Mouse (Mus musculus) frontal cortex, adult 2 months (tissue): ENCODE results near the gene Gm9972. TPM values are rescaled to one million over a fixed set of nuclear protein-coding genes. Genes with fewer than 3 reads are reported as not detected.

Experiments
- DNase-seq, 2 experiments: peaks; one replicate each; pipeline ENCODE4 v3.0.0; 2022; ENCODE audit warnings: low spot score in 1 of 2; ENCODE audit errors: extremely low spot score in 1 of 2
- polyA plus RNA-seq: library from polyadenylated mRNA; depleted of rRNA; stranded (reverse); fragments of >200 nt; gene quantifications from 2 replicates; pipeline ENCODE4 v1.2.3, GENCODE M21; 2012; rRNA removed

The Gm9972 gene
- polyA plus RNA-seq: not detected in 2 replicates

GRCm38 (mm10) chr11:43035446-43035845 lies at the start of gene Gm9972:
Gm9972 (plus strand) TSS chr11:43035746.
- DNase-seq: no peak

DNA sequence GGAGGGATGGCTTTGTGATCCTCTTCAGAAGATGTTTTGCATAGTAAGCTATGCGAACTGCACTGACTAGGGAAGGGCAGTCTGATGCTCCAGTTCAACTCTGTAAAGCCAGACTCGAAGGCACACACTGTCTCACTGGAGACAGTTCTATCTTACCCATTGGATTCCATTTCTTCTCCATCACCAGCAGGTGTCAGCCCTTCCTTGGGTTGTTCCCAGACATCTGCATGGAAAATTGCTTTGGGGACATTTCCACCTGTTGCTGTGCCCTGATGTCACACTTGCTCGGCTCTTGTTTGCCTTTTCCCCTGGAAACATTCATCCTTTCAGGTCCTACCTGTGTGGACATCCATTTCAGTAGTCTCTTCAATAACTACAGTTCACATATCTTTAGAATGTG lies 36.4 kb upstream of the Gm9972 start:
- peak in 1 of 2 experiments; percentile 44 for DNase-seq

- peak in 1 of 2 experiments; percentile 12 for DNase-seq
These were observed 23.6 kb upstream of the Gm9972 start for GRCm38 (mm10) chr11:43011941-43012340.

DNA sequence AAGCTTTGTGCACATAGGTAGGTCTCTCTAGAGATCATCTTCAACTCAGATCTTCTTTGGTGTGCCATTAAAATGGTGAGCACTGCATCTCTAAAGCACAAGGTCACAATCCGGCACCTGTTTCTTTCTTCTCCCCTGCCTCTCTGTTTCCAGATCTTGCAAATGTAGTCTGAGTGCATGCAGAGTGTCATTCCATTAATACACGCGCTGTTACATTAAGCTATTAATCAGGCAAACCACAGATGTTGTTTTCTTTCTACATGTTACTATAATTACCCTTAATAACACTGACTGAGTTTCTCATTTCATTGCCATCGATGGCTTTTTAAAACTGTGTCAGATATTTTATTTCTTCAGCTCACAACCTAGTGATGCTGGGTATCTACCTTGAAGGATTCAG lies 22.6 kb upstream of the Gm9972 start:
- no peak for DNase-seq

DNA sequence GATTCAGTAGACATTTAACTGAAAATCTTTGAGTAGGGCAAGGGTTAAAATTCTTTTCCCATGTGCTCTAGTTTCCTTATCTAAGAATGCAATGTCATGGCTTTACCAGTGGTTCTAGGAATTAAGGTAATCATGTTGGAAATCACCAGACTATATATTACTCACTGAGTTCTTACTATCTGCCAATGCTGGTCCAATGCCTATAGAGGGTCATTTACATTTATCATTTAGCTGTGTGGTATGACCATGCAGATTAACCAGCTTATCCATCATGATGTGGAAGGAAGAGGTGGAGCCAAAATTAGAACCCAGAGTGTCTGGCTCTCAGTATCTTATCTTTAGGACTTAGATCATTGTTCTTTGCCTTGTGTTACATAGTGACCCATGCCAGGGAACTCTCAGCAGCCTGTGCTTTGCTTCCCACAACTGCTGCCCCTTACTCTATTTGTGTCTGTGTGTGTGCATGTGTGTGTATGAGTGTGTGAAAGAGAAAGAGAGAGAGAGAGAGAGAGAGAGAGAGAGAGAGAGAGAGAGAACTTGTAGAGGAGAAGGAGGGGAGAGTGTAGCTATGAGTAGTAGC lies 12.3 kb upstream of the Gm9972 start:
- DNase-seq: no peak

DNA sequence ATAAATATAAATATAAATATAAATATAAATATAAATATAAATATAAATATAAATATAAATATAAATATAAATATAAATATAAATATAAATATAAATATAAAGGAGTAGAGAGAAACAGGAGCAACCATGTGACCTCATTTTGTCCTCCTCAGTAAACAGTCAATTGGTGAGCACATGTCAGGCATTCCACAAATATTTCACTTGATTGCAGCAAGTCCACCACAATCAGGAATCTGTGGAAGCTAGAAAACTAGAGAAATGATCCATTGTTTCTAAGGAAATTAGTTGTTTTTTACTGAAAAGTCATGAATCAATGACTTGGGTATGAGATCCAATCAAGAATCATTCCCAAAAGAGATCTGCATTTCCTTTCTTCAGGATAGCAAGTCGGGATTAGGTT lies 5.7 kb upstream of the Gm9972 start:
- DNase-seq: no peak

DNA sequence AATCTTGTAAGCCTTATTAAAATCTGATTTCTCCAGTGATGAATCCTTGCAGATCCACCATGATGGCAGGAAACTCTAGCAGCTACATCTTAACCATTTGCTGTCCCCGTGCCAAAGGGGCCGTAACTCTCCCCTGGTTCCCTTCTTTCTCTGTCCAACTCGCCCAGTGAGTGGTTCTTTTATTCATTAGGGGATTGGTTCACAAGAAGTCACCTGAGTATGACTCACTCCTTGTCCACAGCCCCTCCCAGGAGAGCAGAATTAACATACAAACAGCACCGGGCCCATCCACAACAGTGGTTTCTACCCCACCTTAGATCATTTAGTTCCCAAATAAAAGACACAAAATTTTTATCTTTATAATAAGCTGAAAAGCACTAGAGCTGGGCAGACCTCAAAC lies 3.4 kb upstream of the Gm9972 start:
- DNase-seq: no peak

- DNase-seq: no peak
These were observed 10.5 kb downstream of the Gm9972 start for GRCm38 (mm10) chr11:43045871-43046548.

GRCm38 (mm10) chr11:43049363-43049762 lies 13.8 kb downstream of the Gm9972 start:
- no peak for DNase-seq

DNA sequence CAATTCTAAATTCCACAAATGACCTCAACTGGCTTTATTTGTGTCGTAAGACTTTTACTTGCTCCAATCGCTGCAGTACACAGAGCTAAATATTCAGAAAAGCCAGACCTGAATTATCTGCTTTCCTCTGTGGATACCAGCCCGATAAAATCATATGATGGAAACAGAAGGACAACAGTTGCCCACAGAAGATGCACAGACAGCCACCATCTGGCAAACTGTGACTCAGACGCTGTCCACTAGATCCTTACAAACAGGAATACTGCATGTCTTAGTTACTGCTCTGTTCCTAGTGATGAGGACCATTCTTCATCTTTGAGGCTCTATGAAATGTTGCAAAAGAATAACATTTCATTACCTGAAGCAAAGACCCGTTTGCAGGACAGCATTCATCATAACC lies 19.4 kb downstream of the Gm9972 start:
- peak; percentile 8 to 52 for DNase-seq

- DNase-seq: peak in 1 of 2 experiments; percentile 44
These were observed 24.0 kb downstream of the Gm9972 start for GRCm38 (mm10) chr11:43059437-43059970.

- peak in 1 of 2 experiments; percentile 46 for DNase-seq
These were observed 26.7 kb downstream of the Gm9972 start for GRCm38 (mm10) chr11:43062286-43062685.

GRCm38 (mm10) chr11:43086309-43087050 lies 50.9 kb downstream of the Gm9972 start:
- no peak for DNase-seq

Other genes with a start within 250 kb of the Gm9972 start
- 0.66 and 0.71 TPM in 2 replicates for gene Atp10b, start 114.1 kb downstream of the Gm9972 start, polyA plus RNA-seq